ENCODE assay signal across 1 mouse cellular context in the genomic region with DNA sequence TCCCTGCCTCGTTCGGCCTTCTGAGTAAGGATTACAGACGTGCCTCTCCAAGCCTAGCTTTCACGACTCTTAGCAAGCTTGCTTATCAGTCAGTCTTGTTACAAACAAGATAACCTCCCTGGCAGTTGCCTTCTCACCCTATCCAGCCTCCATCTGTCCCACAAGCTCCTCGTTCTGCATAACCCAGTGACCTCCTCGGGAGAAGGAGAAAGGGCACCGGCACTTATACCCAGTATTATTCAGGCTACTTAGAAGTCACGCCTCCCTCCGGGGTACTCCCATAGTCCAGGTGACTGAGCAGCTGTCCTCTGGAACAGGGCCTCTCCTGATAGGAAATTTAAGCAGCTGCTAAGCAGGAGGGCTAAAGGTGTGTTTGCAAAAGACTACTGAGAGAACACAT.
TF ChIP-seq lines count a peak whose summit lies in the region.

No protein-coding gene starts in this region.

TF ChIP-seq in MEL, 35 proteins besides CTCF, POLR2A, EP300 and RAD21 (continued from another document):
- TF ChIP-seq GATA1 (IDR thresholded peaks at IDR 0.05; ENCODE audit: low read depth, low read length) (peak; percentile 88), NRF1 (IDR thresholded peaks at IDR 0.05; ENCODE audit: insufficient read depth, low read depth, low read length, poor library complexity, severe bottlenecking) (no peak), GABPA (IDR thresholded peaks at IDR 0.05; ENCODE audit: low read depth, low read length) (no peak), SIN3A (IDR thresholded peaks at IDR 0.05; ENCODE audit: low read length) (peak; percentile 54; the same call in 1 of the 2 replicates), NELFE (IDR thresholded peaks at IDR 0.05; ENCODE audit: low read depth, low read length) (no peak), RCOR1 (IDR thresholded peaks at IDR 0.05; ENCODE audit: low read depth, low read length) (peak; percentile 60), ZKSCAN1 (IDR thresholded peaks at IDR 0.05; ENCODE audit: low read depth, low read length) (no peak), KAT2A (conservative IDR thresholded peaks at IDR 0.05; ENCODE audit: low read depth, low read length) (no peak), TAL1 (IDR thresholded peaks at IDR 0.05; ENCODE audit: low read length) (no peak), MYC (IDR thresholded peaks at IDR 0.05; ENCODE audit: low read depth, low read length) (no peak), ZC3H11A (IDR thresholded peaks at IDR 0.05; ENCODE audit: low read depth, low read length) (no peak), E2F4 (IDR thresholded peaks at IDR 0.05; ENCODE audit: borderline replicate concordance, low read depth, low read length) (no peak)
